11 mouse cellular contexts compared by ENCODE assay signal in the genomic region with DNA sequence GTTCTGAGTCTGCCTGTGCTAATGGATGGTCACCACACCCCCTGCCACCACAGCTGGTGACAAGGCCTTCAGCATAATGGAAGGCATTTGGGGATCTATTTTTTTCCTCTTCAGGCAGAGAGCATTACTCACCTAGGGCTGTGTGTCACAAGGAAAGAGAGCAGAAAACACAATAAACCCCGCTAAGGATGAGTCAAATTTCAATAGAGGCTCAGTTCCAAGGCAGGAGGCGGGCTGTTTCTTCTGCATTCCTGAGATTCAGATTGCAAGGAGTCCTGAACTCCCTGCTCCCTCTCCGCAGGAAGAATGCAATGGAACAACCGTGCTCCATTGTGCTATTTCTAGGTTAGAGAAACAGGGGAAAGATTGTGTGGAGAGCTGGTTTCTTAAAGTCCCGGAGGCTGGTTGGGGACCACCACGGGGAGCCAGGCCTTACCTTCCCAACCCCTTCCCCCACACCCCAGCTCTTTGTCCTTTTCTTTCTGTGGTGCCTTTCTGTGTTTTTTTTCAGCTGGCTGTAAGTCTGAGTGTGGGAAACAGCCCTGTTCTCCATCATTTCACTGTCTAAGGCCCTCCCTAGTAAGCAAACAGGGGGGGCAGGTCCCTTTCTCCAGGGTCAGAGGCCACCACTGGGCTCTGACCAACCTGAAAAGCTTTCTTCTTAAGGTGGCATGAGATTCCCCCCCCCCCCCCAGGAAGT. TPM values are rescaled to one million over a fixed set of nuclear protein-coding genes. Genes with fewer than 3 reads are reported as not detected.
DNase-seq lines count a peak whose midpoint lies in the region; ATAC-seq and TF ChIP-seq lines count a peak whose summit lies in the region.
"Had no signal": no experiment of that assay in that cellular context is flagged by ENCODE, and none has a peak within 500 bp of the region (broad histone marks: within the 10 kb centered on the region; RNA-seq: fewer than 3 reads in every experiment).

No protein-coding gene starts in this region.

- ATAC-seq in limb, embryonic 11.5 days (ENCODE audit: insufficient number of reproducible peaks, low FRiP score, low TSS enrichment, low read depth): peak; percentile 60; the same call in 1 of the 2 replicates

- no peak for TF ChIP-seq CTCF in layer of hippocampus, adult 2 months (conservative IDR thresholded peaks at IDR 0.05)

- H3K9ac ChIP-seq in limb, embryonic 11.5 days (ENCODE audit: low read length): no peak overlapping the region

- no peaks in the 10 kb centered on the region for H3K27me3 ChIP-seq in limb, embryonic 11.5 days (ENCODE audit: control insufficient read depth, insufficient read depth, low read length)

- peaks cover 14% of the 10 kb centered on the region for H3K4me1 ChIP-seq in limb, embryonic 11.5 days (ENCODE audit: control insufficient read depth, insufficient read depth, low read length)

- peak overlapping the region; percentile 78 for H3K27ac ChIP-seq in layer of hippocampus, adult 2 months
- peak overlapping the region; percentile 68 for H3K27ac ChIP-seq in limb, embryonic 11.5 days (replicated peaks; ENCODE audit: low read depth, low read length)
- H3K27ac ChIP-seq: gastrocnemius, adult 2 months had no signal

- H3K36me3 ChIP-seq in limb, embryonic 11.5 days (ENCODE audit: control insufficient read depth, insufficient read depth, low read length): no peaks in the 10 kb centered on the region

- 11% methylated on average over 6 of the region's 6 CpGs for WGBS in limb, embryonic 11.5 days

- H3K4me2 ChIP-seq in limb, embryonic 11.5 days (ENCODE audit: low read depth, severe bottlenecking): no peak overlapping the region

- H3K4me3 ChIP-seq in layer of hippocampus, adult 2 months: no peak overlapping the region
- no peak overlapping the region for H3K4me3 ChIP-seq in limb, embryonic 11.5 days (ENCODE audit: low read depth, low read length)
- H3K4me3 ChIP-seq: gastrocnemius, adult 2 months had no signal

- peak; percentile 65 for DNase-seq in adrenal gland, adult 2 months
- DNase-seq in adrenal gland, adult 8-10 months: no peak
- peak in 1 of 2 experiments; percentile 39 for DNase-seq in layer of hippocampus, adult 2 months (ENCODE audit: low spot score in 2 of 2)
- DNase-seq in layer of hippocampus, adult 9-10 months (ENCODE audit: low spot score): no peak
- peak; percentile 90 for DNase-seq in brain, adult 2 months (ENCODE audit: low read depth, low spot score)
- peak; percentile 58 for DNase-seq in limb, embryonic 11.5 days (ENCODE audit: low spot score)
- DNase-seq in ovary, adult 18-20 months (ENCODE audit: low spot score): no peak
- DNase-seq in thymus, postnatal 36 days: no peak
- DNase-seq: gastrocnemius, adult 2 months had no signal

- no peaks in the 10 kb centered on the region for H3K9me3 ChIP-seq in limb, embryonic 11.5 days (ENCODE audit: control insufficient read depth, low read length)

RNA-seq across cellular contexts. Expression of gene Smndc1, which starts 21.9 kb away (rescaled TPM):
- 10 to 100 TPM; 38.1 to 48.6 TPM for total RNA-seq in adrenal gland, adult 2 months (2021)
- polyA plus RNA-seq in adrenal gland, adult 2 months (2012; rRNA removed): 1.2 TPM in 2 replicates
- 10 to 100 TPM; 40.5 to 49.4 (median 45.6) TPM for total RNA-seq in adrenal gland, adult 8-10 months (2022)
- total RNA-seq in layer of hippocampus, adult 2 months (2021): 10 to 100 TPM; 39.9 to 40.7 TPM
- polyA plus RNA-seq in limb, embryonic 11.5 days (2014; fragmentation: Nextera tagmentation; extraction: Ambion mirVana): 62.2 and 64.4 TPM in 2 replicates

RNA-seq across cellular contexts. Expression of gene Gm10197, which starts 40.7 kb away (rescaled TPM):
- not detected for total RNA-seq in adrenal gland, adult 2 months (2021)
- polyA plus RNA-seq in adrenal gland, adult 2 months (2012; rRNA removed): not detected in 2 replicates
- not detected for total RNA-seq in adrenal gland, adult 8-10 months (2022)
- not detected for total RNA-seq in layer of hippocampus, adult 2 months (2021)
- polyA plus RNA-seq in limb, embryonic 11.5 days (2014; fragmentation: Nextera tagmentation; extraction: Ambion mirVana): not detected in 2 replicates
- total RNA-seq: gastrocnemius, adult 2 months; layer of hippocampus, postnatal 14 days had no signal
- polyA plus RNA-seq: brain, embryonic 14.5 days had no signal

Comparison
In these comparisons a context has a peak if more than half of its experiments do, and no peak if none do; other contexts are left out.
1. DNase-seq: peak in adrenal gland, adult 2 months (single experiment), brain, adult 2 months (single experiment) and limb, embryonic 11.5 days (single experiment); none in adrenal gland, adult 8-10 months (single experiment), layer of hippocampus, adult 9-10 months (single experiment), ovary, adult 18-20 months (single experiment) and thymus, postnatal 36 days (0 of 2).